Mouse (Mus musculus): ENCODE data around the gene E2f6. TPM values are rescaled to one million over a fixed set of nuclear protein-coding genes. Genes with fewer than 3 reads are reported as not detected.

E2f6 gene
- 42.7 and 49.0 TPM in 2 replicates for polyA plus RNA-seq (2014; fragmentation: Nextera tagmentation; extraction: Ambion mirVana)

GRCm38 (mm10) chr12:16810525-16811431 lies at the start of gene E2f6:
E2f6 (plus strand) TSS chr12:16810963.
- WGBS = 5% methylated on average over 76 of the region's 81 CpGs
- peaks cover 22% of the 10 kb centered on the region for H3K27me3 ChIP-seq (replicated peaks; ENCODE audit: control insufficient read depth, insufficient read depth, low read length)
- peak within 1 kb of the TSS; percentile 56 for H3K27ac ChIP-seq (ENCODE audit: low read depth, low read length)
- H3K9me3 ChIP-seq (ENCODE audit: control insufficient read depth, low read length) = no peaks in the 10 kb centered on the region
- peak within 1 kb of the TSS; percentile 77 for H3K4me3 ChIP-seq (ENCODE audit: low read depth, low read length)
- H3K4me1 ChIP-seq (replicated peaks; ENCODE audit: control insufficient read depth, insufficient read depth, low read length) = peaks cover 5% of the 10 kb centered on the region; the same call in 1 of the 2 replicates
- peak within 1 kb of the TSS; percentile 90 for H3K4me2 ChIP-seq
- peak; percentile 84 for DNase-seq (ENCODE audit: low spot score)
- H3K36me3 ChIP-seq (ENCODE audit: control insufficient read depth, insufficient read depth, low read length) = peaks cover 7% of the 10 kb centered on the region; the same call in 1 of the 2 replicates
- peak; percentile 83 for ATAC-seq (replicated peaks; ENCODE audit: low FRiP score)
- peak within 1 kb of the TSS; percentile 87 for H3K9ac ChIP-seq (ENCODE audit: low read depth, low read length)

GRCm38 (mm10) chr12:16761461-16761860 lies 49.3 kb upstream of the E2f6 start:
- Histone ChIP-seq H3K27me3 (replicated peaks; ENCODE audit: control insufficient read depth, insufficient read depth, low read length) (no peaks in the 10 kb centered on the region), H3K4me1 (replicated peaks; ENCODE audit: control insufficient read depth, insufficient read depth, low read length) (no peaks in the 10 kb centered on the region; the same call in 1 of the 2 replicates), H3K36me3 (ENCODE audit: control insufficient read depth, insufficient read depth, low read length) (no peaks in the 10 kb centered on the region), H3K27ac (ENCODE audit: low read depth, low read length) (no peak overlapping the region), H3K4me2 (no peak overlapping the region), H3K9ac (ENCODE audit: low read depth, low read length) (no peak overlapping the region), H3K4me3 (ENCODE audit: low read depth, low read length) (no peak overlapping the region), H3K9me3 (ENCODE audit: control insufficient read depth, low read length) (no peaks in the 10 kb centered on the region)
- no peak for ATAC-seq (replicated peaks; ENCODE audit: low FRiP score)
- no peak for DNase-seq (ENCODE audit: low spot score)
- WGBS = 92% methylated on average over 3 of the region's 3 CpGs

- H3K4me1 ChIP-seq (replicated peaks; ENCODE audit: control insufficient read depth, insufficient read depth, low read length) = no peaks in the 10 kb centered on the region; the same call in none of the 2 replicates
- H3K27ac ChIP-seq (ENCODE audit: low read depth, low read length) = no peak overlapping the region
- H3K4me2 ChIP-seq = no peak overlapping the region
- WGBS = 85% methylated on average over 4 of the region's 4 CpGs
- H3K9me3 ChIP-seq (ENCODE audit: control insufficient read depth, low read length) = no peaks in the 10 kb centered on the region
- ATAC-seq (replicated peaks; ENCODE audit: low FRiP score) (no peak), DNase-seq (ENCODE audit: low spot score) (no peak)
- H3K36me3 ChIP-seq (ENCODE audit: control insufficient read depth, insufficient read depth, low read length) = no peaks in the 10 kb centered on the region
- no peaks in the 10 kb centered on the region for H3K27me3 ChIP-seq (replicated peaks; ENCODE audit: control insufficient read depth, insufficient read depth, low read length)
- H3K9ac ChIP-seq (ENCODE audit: low read depth, low read length) = no peak overlapping the region
- no peak overlapping the region for H3K4me3 ChIP-seq (ENCODE audit: low read depth, low read length)
Observed at GRCm38 (mm10) chr12:16763649-16764422, 46.9 kb upstream of the E2f6 start.

GRCm38 (mm10) chr12:16764776-16765445 lies 45.9 kb upstream of the E2f6 start:
- Histone ChIP-seq H3K9me3 (ENCODE audit: control insufficient read depth, low read length) (no peaks in the 10 kb centered on the region), H3K27me3 (replicated peaks; ENCODE audit: control insufficient read depth, insufficient read depth, low read length) (no peaks in the 10 kb centered on the region), H3K36me3 (ENCODE audit: control insufficient read depth, insufficient read depth, low read length) (no peaks in the 10 kb centered on the region), H3K4me2 (no peak overlapping the region), H3K27ac (ENCODE audit: low read depth, low read length) (no peak overlapping the region), H3K4me1 (replicated peaks; ENCODE audit: control insufficient read depth, insufficient read depth, low read length) (no peaks in the 10 kb centered on the region; the same call in none of the 2 replicates), H3K9ac (ENCODE audit: low read depth, low read length) (no peak overlapping the region), H3K4me3 (ENCODE audit: low read depth, low read length) (no peak overlapping the region)
- 67% methylated on average over 12 of the region's 12 CpGs for WGBS
- ATAC-seq (replicated peaks; ENCODE audit: low FRiP score) (no peak), DNase-seq (ENCODE audit: low spot score) (no peak)

GRCm38 (mm10) chr12:16768251-16768650 lies 42.5 kb upstream of the E2f6 start:
- Histone ChIP-seq H3K27ac (ENCODE audit: low read depth, low read length) (no peak overlapping the region), H3K36me3 (ENCODE audit: control insufficient read depth, insufficient read depth, low read length) (no peaks in the 10 kb centered on the region), H3K4me2 (no peak overlapping the region), H3K4me1 (replicated peaks; ENCODE audit: control insufficient read depth, insufficient read depth, low read length) (no peaks in the 10 kb centered on the region; the same call in none of the 2 replicates), H3K9me3 (ENCODE audit: control insufficient read depth, low read length) (no peaks in the 10 kb centered on the region), H3K27me3 (replicated peaks; ENCODE audit: control insufficient read depth, insufficient read depth, low read length) (no peaks in the 10 kb centered on the region), H3K9ac (ENCODE audit: low read depth, low read length) (no peak overlapping the region), H3K4me3 (ENCODE audit: low read depth, low read length) (no peak overlapping the region)
- 55% methylated on average over 3 of the region's 3 CpGs for WGBS
- no peak for DNase-seq (ENCODE audit: low spot score)
- ATAC-seq (replicated peaks; ENCODE audit: low FRiP score) = no peak

- no peaks in the 10 kb centered on the region for H3K9me3 ChIP-seq (ENCODE audit: control insufficient read depth, low read length)
- H3K4me1 ChIP-seq (replicated peaks; ENCODE audit: control insufficient read depth, insufficient read depth, low read length) = no peaks in the 10 kb centered on the region; the same call in none of the 2 replicates
- no peak overlapping the region for H3K27ac ChIP-seq (ENCODE audit: low read depth, low read length)
- no peak overlapping the region for H3K4me2 ChIP-seq
- no peak overlapping the region for H3K4me3 ChIP-seq (ENCODE audit: low read depth, low read length)
- H3K27me3 ChIP-seq (replicated peaks; ENCODE audit: control insufficient read depth, insufficient read depth, low read length) = no peaks in the 10 kb centered on the region
- no peak overlapping the region for H3K9ac ChIP-seq (ENCODE audit: low read depth, low read length)
- WGBS = 60% methylated on average over 2 of the region's 2 CpGs
- H3K36me3 ChIP-seq (ENCODE audit: control insufficient read depth, insufficient read depth, low read length) = no peaks in the 10 kb centered on the region
- 0 out of 2 replicates have a peak, but pooled peaks have one; percentile 26 for ATAC-seq (replicated peaks; ENCODE audit: low FRiP score)
- DNase-seq (ENCODE audit: low spot score) = no peak
Observed at GRCm38 (mm10) chr12:16768711-16769110, 42.1 kb upstream of the E2f6 start.

- Histone ChIP-seq H3K4me2 (no peak overlapping the region), H3K36me3 (ENCODE audit: control insufficient read depth, insufficient read depth, low read length) (no peaks in the 10 kb centered on the region), H3K27ac (ENCODE audit: low read depth, low read length) (no peak overlapping the region), H3K9me3 (ENCODE audit: control insufficient read depth, low read length) (no peaks in the 10 kb centered on the region), H3K9ac (ENCODE audit: low read depth, low read length) (no peak overlapping the region), H3K4me1 (replicated peaks; ENCODE audit: control insufficient read depth, insufficient read depth, low read length) (no peaks in the 10 kb centered on the region; the same call in none of the 2 replicates), H3K4me3 (ENCODE audit: low read depth, low read length) (no peak overlapping the region), H3K27me3 (replicated peaks; ENCODE audit: control insufficient read depth, insufficient read depth, low read length) (no peaks in the 10 kb centered on the region)
- 68% methylated on average over 6 of the region's 6 CpGs for WGBS
- ATAC-seq (replicated peaks; ENCODE audit: low FRiP score) = no peak; the same call in 1 of the 2 replicates
- no peak for DNase-seq (ENCODE audit: low spot score)
Observed at GRCm38 (mm10) chr12:16769601-16770165, 41.1 kb upstream of the E2f6 start.

- Histone ChIP-seq H3K9ac (ENCODE audit: low read depth, low read length) (no peak overlapping the region), H3K36me3 (ENCODE audit: control insufficient read depth, insufficient read depth, low read length) (no peaks in the 10 kb centered on the region), H3K9me3 (ENCODE audit: control insufficient read depth, low read length) (no peaks in the 10 kb centered on the region), H3K27ac (ENCODE audit: low read depth, low read length) (no peak overlapping the region), H3K4me2 (no peak overlapping the region), H3K4me3 (ENCODE audit: low read depth, low read length) (no peak overlapping the region), H3K27me3 (replicated peaks; ENCODE audit: control insufficient read depth, insufficient read depth, low read length) (no peaks in the 10 kb centered on the region), H3K4me1 (replicated peaks; ENCODE audit: control insufficient read depth, insufficient read depth, low read length) (no peaks in the 10 kb centered on the region; the same call in 1 of the 2 replicates)
- no peak for DNase-seq (ENCODE audit: low spot score)
- WGBS = 88% methylated on average over 4 of the region's 4 CpGs
- ATAC-seq (replicated peaks; ENCODE audit: low FRiP score) = no peak
Observed at GRCm38 (mm10) chr12:16774605-16775004, 36.2 kb upstream of the E2f6 start.

Data from liver, embryonic 11.5 days (tissue).